In genomic region chr10:121476968-121477337, GRCm38 (mm10) we compare ENCODE assay signal across 8 mouse cellular contexts. TPM values are rescaled to one million over a fixed set of nuclear protein-coding genes. Genes with fewer than 3 reads are reported as not detected.
A peak's percentile ranks its signal among the peaks of the same experiment; 100 is the strongest.
DNase-seq lines count a peak whose midpoint lies in the region; ATAC-seq and TF ChIP-seq lines count a peak whose summit lies in the region.

No protein-coding gene starts in this region.

- no peaks in the 10 kb centered on the region for H3K27me3 ChIP-seq in kidney, embryonic 14.5 days (ENCODE audit: control insufficient read depth, insufficient read depth, low read length)
- peaks cover 12% of the 10 kb centered on the region; the same call in 1 of the 2 replicates for H3K27me3 ChIP-seq in hindbrain, embryonic 14.5 days (ENCODE audit: control insufficient read depth, insufficient read depth, low read length)
- H3K27me3 ChIP-seq in midbrain, embryonic 14.5 days (ENCODE audit: control insufficient read depth, insufficient read depth, low read length) = peaks cover 19% of the 10 kb centered on the region; the same call in 1 of the 2 replicates

- peaks cover 22% of the 10 kb centered on the region for H3K4me1 ChIP-seq in kidney, embryonic 14.5 days (ENCODE audit: control insufficient read depth, insufficient read depth, low read length)
- peaks cover 2% of the 10 kb centered on the region for H3K4me1 ChIP-seq in bone marrow, adult 2 months (ENCODE audit: control insufficient read depth, insufficient read depth, low read length)
- peaks cover 9% of the 10 kb centered on the region; the same call in 1 of the 2 replicates for H3K4me1 ChIP-seq in hindbrain, embryonic 14.5 days (replicated peaks; ENCODE audit: control insufficient read depth, insufficient read depth, low read length)
- H3K4me1 ChIP-seq in midbrain, embryonic 14.5 days (ENCODE audit: control insufficient read depth, insufficient read depth, low read length) = peaks cover 6% of the 10 kb centered on the region; the same call in 1 of the 2 replicates

- no peak for TF ChIP-seq POLR2A in bone marrow, adult 2 months (IDR thresholded peaks at IDR 0.05; ENCODE audit: borderline replicate concordance, control insufficient read depth, low read depth, low read length)

- no peaks in the 10 kb centered on the region for H3K36me3 ChIP-seq in kidney, embryonic 14.5 days (ENCODE audit: control insufficient read depth, insufficient read depth, low read length)
- H3K36me3 ChIP-seq in hindbrain, embryonic 14.5 days (replicated peaks; ENCODE audit: control insufficient read depth, insufficient read depth) = no peaks in the 10 kb centered on the region
- H3K36me3 ChIP-seq in midbrain, embryonic 14.5 days (ENCODE audit: control insufficient read depth, insufficient read depth, low read length) = no peaks in the 10 kb centered on the region

- H3K9ac ChIP-seq in kidney, embryonic 14.5 days (ENCODE audit: low read depth, low read length) = peak overlapping the region; percentile 23; the same call in 1 of the 2 replicates
- no peak overlapping the region for H3K9ac ChIP-seq in hindbrain, embryonic 14.5 days
- no peak overlapping the region for H3K9ac ChIP-seq in midbrain, embryonic 14.5 days (replicated peaks; ENCODE audit: low read length)

- H3K9me3 ChIP-seq in kidney, embryonic 14.5 days (ENCODE audit: control insufficient read depth, low read length) = no peaks in the 10 kb centered on the region
- no peaks in the 10 kb centered on the region for H3K9me3 ChIP-seq in hindbrain, embryonic 14.5 days (ENCODE audit: control insufficient read depth, low read length)
- no peaks in the 10 kb centered on the region for H3K9me3 ChIP-seq in midbrain, embryonic 14.5 days (ENCODE audit: control insufficient read depth, low read length)

- ATAC-seq in kidney, embryonic 14.5 days (ENCODE audit: low FRiP score, low TSS enrichment) = no peak
- no peak for ATAC-seq in hindbrain, embryonic 14.5 days (ENCODE audit: low FRiP score)
- no peak for ATAC-seq in midbrain, embryonic 14.5 days (ENCODE audit: low FRiP score, low TSS enrichment)
- ATAC-seq in megakaryocyte progenitor cell, adult 5-6 weeks (replicated peaks; ENCODE audit: poor library complexity) = no peak

- H3K4me2 ChIP-seq in kidney, embryonic 14.5 days (replicated peaks; ENCODE audit: low read depth, low read length) = peak overlapping the region; percentile 49
- H3K4me2 ChIP-seq in hindbrain, embryonic 14.5 days (replicated peaks) = peak overlapping the region; percentile 97
- H3K4me2 ChIP-seq in midbrain, embryonic 14.5 days (ENCODE audit: low read length) = peak overlapping the region; percentile 94

- no peak for DNase-seq in kidney, adult 9 months
- no peak for DNase-seq in hindbrain, embryonic 14.5 days (ENCODE audit: low spot score)
- no peak for DNase-seq in midbrain, embryonic 14.5 days
- DNase-seq in urinary bladder, adult 2 months (ENCODE audit: low spot score) = no peak
- no peak for DNase-seq in testis, postnatal 14 days (ENCODE audit: low spot score)

- peak overlapping the region; percentile 57 for H3K27ac ChIP-seq in kidney, embryonic 14.5 days (ENCODE audit: low read depth, low read length)
- no peak overlapping the region for H3K27ac ChIP-seq in bone marrow, adult 2 months (ENCODE audit: control insufficient read depth, insufficient read depth, low read depth, low read length, poor library complexity)
- no peak overlapping the region for H3K27ac ChIP-seq in hindbrain, embryonic 14.5 days
- H3K27ac ChIP-seq in midbrain, embryonic 14.5 days (replicated peaks; ENCODE audit: low read depth, low read length) = no peak overlapping the region

- H3K4me3 ChIP-seq in kidney, embryonic 14.5 days (ENCODE audit: low read length) = peak overlapping the region; percentile 58
- H3K4me3 ChIP-seq in bone marrow, adult 2 months (replicated peaks; ENCODE audit: control insufficient read depth, low read depth, low read length) = peak overlapping the region; percentile 58
- H3K4me3 ChIP-seq in hindbrain, embryonic 14.5 days (replicated peaks; ENCODE audit: low read length) = peak overlapping the region; percentile 65
- H3K4me3 ChIP-seq in midbrain, embryonic 14.5 days (replicated peaks; ENCODE audit: low read depth, low read length) = peak overlapping the region; percentile 55

- no peak for TF ChIP-seq CTCF in bone marrow, adult 2 months (IDR thresholded peaks at IDR 0.05; ENCODE audit: control insufficient read depth, insufficient read depth, low read length)

- 23% methylated on average over 8 of the region's 8 CpGs for WGBS in kidney, embryonic 14.5 days
- WGBS in bone marrow, adult 2 months = 3% methylated on average over 8 of the region's 8 CpGs
- WGBS in hindbrain, embryonic 14.5 days = 17% methylated on average over 8 of the region's 8 CpGs
- WGBS in midbrain, embryonic 14.5 days = 18% methylated on average over 8 of the region's 8 CpGs

RNA-seq across cellular contexts. Expression of gene Rassf3, which starts 0.8 kb away (rescaled TPM):
- polyA plus RNA-seq in kidney, embryonic 14.5 days (2014; fragmentation: Nextera tagmentation; extraction: Ambion mirVana) = 8.9 and 13.5 TPM in 2 replicates
- polyA plus RNA-seq in bone marrow, adult 2 months (2011; ENCODE audit: insufficient read depth, insufficient read length, low replicate concordance, missing spikeins) = 18.8 and 41.2 TPM in 2 replicates
- 5.8 and 6.5 TPM in 2 replicates for polyA plus RNA-seq in hindbrain, embryonic 14.5 days (2014; fragmentation: Nextera tagmentation; extraction: Ambion mirVana)
- 2.4 and 4.5 TPM in 2 replicates for polyA plus RNA-seq in midbrain, embryonic 14.5 days (2014; fragmentation: Nextera tagmentation; extraction: Ambion mirVana)
- 106 and 139 TPM in 2 replicates for polyA plus RNA-seq in urinary bladder, adult 2 months (2012; rRNA removed)
- 23.3 and 24.7 TPM in 2 replicates for total RNA-seq in megakaryocyte progenitor cell, adult 5-6 weeks (2015)
- 18.2 and 20.0 TPM in 2 replicates for total RNA-seq in megakaryocyte progenitor cell, adult 5-6 weeks (2017)
